Mouse (Mus musculus) retina, embryonic 14.5 days (tissue): ENCODE results near the gene Plxnc1.

Experiments
- DNase-seq: peaks from one replicate; pipeline ENCODE4 v3.0.0-alpha.2; 2015; ENCODE audit warnings: low spot score

Plxnc1 gene

DNA sequence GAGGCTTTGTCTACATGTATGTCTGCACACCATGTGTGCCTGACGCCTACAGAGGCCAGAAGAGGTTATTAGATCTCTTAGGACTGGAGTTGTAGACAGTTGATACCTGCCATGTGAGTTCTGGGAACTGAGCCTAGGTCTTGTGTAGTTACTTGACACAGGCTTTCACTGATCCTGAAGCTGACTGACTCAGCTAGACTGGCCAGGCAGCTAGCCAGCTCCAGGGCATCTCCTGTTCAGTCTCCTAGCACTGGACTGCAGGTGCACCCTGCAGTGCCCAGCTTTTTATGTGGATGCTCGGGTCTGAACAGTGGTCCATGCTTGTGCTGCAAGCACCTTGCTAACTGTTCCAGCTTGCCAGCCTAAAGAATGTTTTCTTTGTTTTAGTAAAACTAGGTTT lies 197.6 kb downstream of the Plxnc1 start:
- no peak for DNase-seq

DNA sequence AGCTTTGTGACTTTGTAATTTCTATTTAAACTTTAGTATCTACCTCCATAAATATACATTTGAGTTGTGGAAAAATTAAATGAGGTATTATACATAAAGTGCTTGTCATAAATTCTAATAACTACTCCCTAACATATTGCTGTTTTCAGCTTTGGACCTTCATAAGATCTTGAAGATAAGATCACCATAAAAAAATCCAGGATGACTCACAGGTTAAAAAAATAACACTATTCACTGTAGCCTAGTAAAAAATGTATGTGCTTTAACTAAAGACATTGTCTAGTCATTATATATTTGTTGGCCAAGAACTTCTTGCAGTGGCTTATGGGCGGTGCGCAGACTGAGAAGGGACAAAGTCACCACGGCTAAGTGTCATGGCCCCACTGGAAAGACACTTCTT lies 203.2 kb downstream of the Plxnc1 start:
- DNase-seq: no peak
